Mouse (Mus musculus): ENCODE measurements at regions not wholly inside any gene's neighbourhood (a gene's known extent, or its start where the extent isn't known, plus 50 kb on each side); places are given as distances from the start of the nearest gene placed in this dataset.

DNA sequence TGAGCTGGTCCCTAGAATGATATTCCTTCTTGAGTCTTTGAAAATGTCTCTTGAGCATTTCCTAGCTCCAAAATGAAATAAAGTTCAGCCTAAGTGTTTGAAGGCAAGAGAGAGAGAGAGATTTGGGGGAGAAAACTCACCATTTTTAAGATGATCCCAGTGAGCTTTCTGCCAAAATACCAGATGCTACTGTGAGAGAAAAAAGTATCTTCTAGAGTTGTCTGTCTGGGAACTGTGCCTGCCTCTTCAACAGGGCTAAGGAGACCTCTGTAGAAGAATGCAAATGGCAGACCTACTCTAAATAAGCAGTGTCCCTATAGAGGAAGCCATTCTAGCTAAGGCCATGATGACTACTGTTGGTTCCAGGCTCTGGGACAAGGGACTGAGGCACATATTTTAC, 285.6 kb upstream of the Prickle1 start:
- no peak for TF ChIP-seq CTCF (IDR thresholded peaks at IDR 0.05; ENCODE audit: low read depth, low read length)
- no peak for TF ChIP-seq EP300 (IDR thresholded peaks at IDR 0.05; ENCODE audit: insufficient read depth, low read depth, low read length)
